Mouse (Mus musculus): ENCODE data around the gene Kdm7a. TPM values are rescaled to one million over a fixed set of nuclear protein-coding genes. Genes with fewer than 3 reads are reported as not detected.

Kdm7a gene
- polyA plus RNA-seq, 1 experiment from 2014 or later: 19.7 TPM

DNA sequence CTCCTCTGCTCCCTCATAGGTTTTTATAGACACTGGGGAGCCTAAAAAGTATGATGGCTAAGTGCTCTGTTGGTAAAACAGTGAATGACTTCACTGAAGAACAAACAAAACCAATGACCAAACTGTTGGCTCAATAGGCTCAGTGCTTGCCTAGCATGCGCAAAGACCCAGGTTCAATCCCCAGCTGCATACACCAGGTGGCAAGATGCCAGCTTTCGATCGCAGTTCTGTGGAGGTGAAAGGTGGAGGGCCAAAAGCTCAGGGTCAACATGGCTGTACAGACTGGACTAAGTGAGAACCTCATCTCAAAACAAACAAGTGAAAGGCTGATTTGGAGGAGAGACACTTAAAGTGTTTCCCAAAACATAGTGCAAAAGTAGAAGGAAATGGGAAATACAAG lies 10.5 kb upstream of the Kdm7a start:
- Histone ChIP-seq H3K9ac (ENCODE audit: low read length) (no peak overlapping the region), H3K27ac (ENCODE audit: low read depth, low read length) (no peak overlapping the region), H3K4me3 (ENCODE audit: low read depth, low read length) (no peak overlapping the region), H3K9me3 (ENCODE audit: control insufficient read depth, low read length) (no peaks in the 10 kb centered on the region), H3K27me3 (ENCODE audit: control insufficient read depth, insufficient read depth, low read length) (no peaks in the 10 kb centered on the region), H3K4me1 (ENCODE audit: control insufficient read depth, insufficient read depth, low read length) (no peaks in the 10 kb centered on the region), H3K36me3 (ENCODE audit: control insufficient read depth, insufficient read depth, low read length) (no peaks in the 10 kb centered on the region), H3K4me2 (ENCODE audit: low read depth) (no peak overlapping the region)
- ATAC-seq (ENCODE audit: insufficient read depth, low FRiP score, low TSS enrichment) (no peak), DNase-seq (ENCODE audit: low spot score) (no peak)
- WGBS: 99% methylated on average over 3 of the region's 3 CpGs

DNA sequence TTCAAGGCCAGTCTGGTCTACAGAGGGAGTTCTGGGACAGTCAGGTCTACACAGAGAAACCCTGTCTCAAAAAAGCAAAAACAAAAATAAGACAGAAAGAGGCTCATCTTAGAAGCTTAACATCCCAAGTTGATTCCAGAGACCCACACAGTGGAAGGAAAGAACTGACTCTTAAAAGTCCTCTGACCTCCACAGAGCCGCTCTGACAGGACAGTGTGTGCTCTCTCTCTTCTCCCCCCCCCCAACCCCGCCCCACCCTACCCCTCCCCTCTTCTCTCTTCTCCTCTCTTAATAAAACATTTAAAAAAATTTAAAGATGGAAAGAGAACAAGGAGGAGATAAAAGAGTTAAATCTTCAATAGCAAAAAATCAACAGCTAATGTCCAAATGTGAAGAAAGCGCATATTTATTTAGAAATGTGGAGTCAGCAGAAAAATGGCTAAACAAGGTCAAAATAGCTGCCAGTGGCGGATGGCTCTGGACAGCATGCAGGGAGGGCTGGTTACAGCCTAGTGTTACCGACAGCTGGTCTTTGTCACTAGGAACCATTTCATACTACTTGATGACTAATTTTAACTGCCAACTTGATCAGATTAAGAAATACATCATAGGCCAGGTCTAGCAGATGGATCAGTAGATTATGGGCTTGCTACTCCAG lies 8.5 kb upstream of the Kdm7a start:
- ATAC-seq (ENCODE audit: insufficient read depth, low FRiP score, low TSS enrichment): no peak
- no peak overlapping the region for H3K9ac ChIP-seq (ENCODE audit: low read length)
- no peaks in the 10 kb centered on the region for H3K9me3 ChIP-seq (ENCODE audit: control insufficient read depth, low read length)
- no peak overlapping the region for H3K4me3 ChIP-seq (ENCODE audit: low read depth, low read length)
- no peak for DNase-seq (ENCODE audit: low spot score)
- 73% methylated on average over 5 of the region's 5 CpGs for WGBS
- H3K36me3 ChIP-seq (ENCODE audit: control insufficient read depth, insufficient read depth, low read length): no peaks in the 10 kb centered on the region
- no peaks in the 10 kb centered on the region for H3K4me1 ChIP-seq (ENCODE audit: control insufficient read depth, insufficient read depth, low read length)
- H3K4me2 ChIP-seq (ENCODE audit: low read depth): no peak overlapping the region
- H3K27me3 ChIP-seq (ENCODE audit: control insufficient read depth, insufficient read depth, low read length): no peaks in the 10 kb centered on the region
- no peak overlapping the region for H3K27ac ChIP-seq (ENCODE audit: low read depth, low read length)

DNA sequence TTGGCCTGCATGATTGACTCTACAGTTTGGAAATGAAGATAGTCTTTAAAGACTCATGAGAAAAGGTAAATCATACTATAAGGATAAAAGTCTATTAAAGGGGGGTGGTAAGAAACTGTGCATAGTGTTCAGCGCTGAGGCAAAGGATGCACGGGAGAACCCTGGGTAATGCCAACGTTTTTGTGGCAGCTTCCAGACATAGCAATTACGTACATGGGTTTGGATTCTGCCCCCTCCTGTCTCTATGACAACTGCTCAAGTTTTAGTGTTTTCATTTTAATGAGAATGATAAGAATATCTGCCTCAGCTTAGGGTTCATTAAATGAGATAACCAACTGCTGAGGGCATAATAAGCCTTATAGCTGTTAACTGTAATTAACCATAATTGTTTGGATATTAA lies 3.1 kb upstream of the Kdm7a start:
- Histone ChIP-seq H3K27ac (ENCODE audit: low read depth, low read length) (no peak overlapping the region), H3K4me1 (ENCODE audit: control insufficient read depth, insufficient read depth, low read length) (no peaks in the 10 kb centered on the region), H3K27me3 (ENCODE audit: control insufficient read depth, insufficient read depth, low read length) (no peaks in the 10 kb centered on the region), H3K4me3 (ENCODE audit: low read depth, low read length) (no peak overlapping the region), H3K9ac (ENCODE audit: low read length) (no peak overlapping the region), H3K36me3 (ENCODE audit: control insufficient read depth, insufficient read depth, low read length) (no peaks in the 10 kb centered on the region), H3K9me3 (ENCODE audit: control insufficient read depth, low read length) (no peaks in the 10 kb centered on the region), H3K4me2 (ENCODE audit: low read depth) (no peak overlapping the region)
- WGBS: 86% methylated on average over 4 of the region's 4 CpGs
- no peak for ATAC-seq (ENCODE audit: insufficient read depth, low FRiP score, low TSS enrichment)
- DNase-seq (ENCODE audit: low spot score): no peak

DNA sequence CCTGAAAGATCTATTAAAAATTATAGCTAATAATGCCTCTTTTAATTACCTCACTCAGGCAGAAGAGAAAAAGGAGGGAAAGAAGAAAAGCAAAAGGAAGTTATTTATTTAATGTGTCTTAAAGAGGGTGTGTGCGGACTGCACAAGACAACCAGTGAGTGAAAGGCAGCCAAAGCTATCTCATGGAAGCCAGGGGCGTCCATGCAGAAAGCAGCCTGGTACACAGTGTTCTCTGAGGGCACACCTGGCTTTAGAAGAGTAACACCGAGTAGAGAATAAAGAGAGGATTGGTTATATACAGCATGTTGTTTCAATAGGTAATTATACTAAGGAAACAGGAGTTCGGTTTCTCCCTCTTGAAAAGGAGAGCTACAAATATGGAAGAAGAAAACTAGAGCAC lies 1.6 kb upstream of the Kdm7a start:
- no peaks in the 10 kb centered on the region for H3K9me3 ChIP-seq (ENCODE audit: control insufficient read depth, low read length)
- H3K4me1 ChIP-seq (ENCODE audit: control insufficient read depth, insufficient read depth, low read length): peaks cover 4% of the 10 kb centered on the region; the same call in 1 of the 2 replicates
- WGBS: 73% methylated on average over 4 of the region's 4 CpGs
- ATAC-seq (ENCODE audit: insufficient read depth, low FRiP score, low TSS enrichment) (no peak), DNase-seq (ENCODE audit: low spot score) (no peak)
- no peak overlapping the region for H3K4me2 ChIP-seq (ENCODE audit: low read depth)
- no peaks in the 10 kb centered on the region for H3K27me3 ChIP-seq (ENCODE audit: control insufficient read depth, insufficient read depth, low read length)
- no peaks in the 10 kb centered on the region for H3K36me3 ChIP-seq (ENCODE audit: control insufficient read depth, insufficient read depth, low read length)
- H3K4me3 ChIP-seq (ENCODE audit: low read depth, low read length): no peak overlapping the region
- H3K27ac ChIP-seq (ENCODE audit: low read depth, low read length): no peak overlapping the region
- no peak overlapping the region for H3K9ac ChIP-seq (ENCODE audit: low read length)

DNA sequence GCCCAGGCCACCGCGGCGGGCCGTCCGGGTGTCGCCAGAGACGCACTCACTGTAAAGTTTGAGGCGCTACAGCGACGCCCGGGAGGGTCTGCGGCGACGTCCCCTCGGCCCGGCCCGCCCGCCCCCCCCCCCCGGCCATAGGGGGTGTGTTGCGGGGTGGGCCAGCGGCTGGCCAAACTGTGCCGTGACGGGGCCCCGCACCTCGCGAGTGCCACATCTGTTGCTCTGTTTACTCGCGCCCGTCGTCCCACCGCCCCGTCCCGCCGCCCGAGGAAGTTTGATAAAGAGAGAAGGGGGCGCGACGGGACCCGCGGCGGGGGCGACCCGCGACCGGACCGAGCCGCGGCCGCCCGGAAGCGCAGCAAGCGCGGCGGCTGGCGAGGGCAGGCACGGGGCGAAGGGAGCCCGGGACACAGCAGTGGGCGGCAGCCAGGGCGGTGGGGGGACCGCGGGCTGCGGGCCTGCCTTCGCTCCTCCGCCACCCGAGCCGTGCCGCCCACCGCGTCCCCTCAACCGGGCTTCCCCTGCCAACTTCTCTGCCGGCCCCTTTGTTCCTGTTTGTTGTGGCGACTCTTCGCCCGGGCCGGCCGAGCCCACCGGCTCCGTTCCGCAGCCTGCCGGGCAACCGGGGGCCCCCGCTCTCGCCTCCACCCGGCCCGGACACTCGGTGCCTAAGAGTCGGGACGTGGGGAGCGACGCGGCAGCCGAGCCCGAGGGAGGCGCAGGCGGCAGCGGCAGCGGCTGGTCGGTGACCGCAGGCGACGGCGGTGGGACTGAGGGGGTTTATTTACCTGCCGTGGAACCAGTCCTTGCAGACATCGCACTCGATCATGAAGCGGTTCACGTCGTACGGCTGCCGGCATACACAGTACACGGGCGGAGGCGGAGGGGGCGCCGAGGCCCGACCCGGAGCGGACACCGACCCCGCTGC lies 674 bp downstream of the Kdm7a start:
- Histone ChIP-seq H3K9me3 (ENCODE audit: control insufficient read depth, low read length) (no peaks in the 10 kb centered on the region), H3K9ac (ENCODE audit: low read length) (peak overlapping the region; percentile 98), H3K4me2 (ENCODE audit: low read depth) (peak overlapping the region; percentile 74), H3K4me3 (ENCODE audit: low read depth, low read length) (peak overlapping the region; percentile 99), H3K4me1 (ENCODE audit: control insufficient read depth, insufficient read depth, low read length) (peaks cover 4% of the 10 kb centered on the region; the same call in 1 of the 2 replicates), H3K36me3 (ENCODE audit: control insufficient read depth, insufficient read depth, low read length) (no peaks in the 10 kb centered on the region), H3K27me3 (ENCODE audit: control insufficient read depth, insufficient read depth, low read length) (no peaks in the 10 kb centered on the region), H3K27ac (ENCODE audit: low read depth, low read length) (peak overlapping the region; percentile 99)
- under 1% methylated on average over 85 of the region's 121 CpGs for WGBS
- DNase-seq (ENCODE audit: low spot score): peak; percentile 50
- peak; percentile 68 for ATAC-seq (ENCODE audit: insufficient read depth, low FRiP score, low TSS enrichment)

DNA sequence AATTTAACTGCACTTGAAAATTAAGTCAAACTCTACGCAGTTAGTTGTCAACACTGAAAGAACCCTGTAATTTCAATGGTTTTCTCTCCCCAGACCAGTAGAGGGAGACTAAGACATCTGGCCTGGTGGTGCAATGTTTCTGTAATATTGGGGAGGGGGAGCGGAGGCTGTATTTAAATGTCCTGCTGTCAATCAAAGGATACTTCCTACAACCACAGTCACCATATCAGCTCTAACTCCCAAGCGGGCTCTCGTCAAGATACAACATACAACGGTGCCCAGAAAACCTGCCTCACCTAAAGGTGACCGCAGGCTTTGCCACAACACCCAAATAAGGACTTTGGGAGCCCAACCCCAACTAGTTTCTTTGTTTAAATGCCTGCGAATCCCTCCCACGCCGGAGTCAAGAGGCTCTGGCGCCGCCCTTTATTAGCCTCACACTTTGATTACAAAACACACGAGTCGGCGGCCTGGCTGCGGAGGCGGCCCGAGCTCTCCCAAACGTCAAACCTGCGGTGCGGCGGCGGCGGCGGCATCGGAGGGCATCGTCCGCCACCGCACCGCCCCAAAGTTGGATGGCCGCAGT lies 1.4 kb downstream of the Kdm7a start:
- Histone ChIP-seq H3K4me3 (ENCODE audit: low read depth, low read length) (peak overlapping the region; percentile 99), H3K27me3 (ENCODE audit: control insufficient read depth, insufficient read depth, low read length) (no peaks in the 10 kb centered on the region), H3K27ac (ENCODE audit: low read depth, low read length) (peak overlapping the region; percentile 99), H3K9me3 (ENCODE audit: control insufficient read depth, low read length) (no peaks in the 10 kb centered on the region), H3K4me2 (ENCODE audit: low read depth) (peak overlapping the region; percentile 74), H3K36me3 (ENCODE audit: control insufficient read depth, insufficient read depth, low read length) (no peaks in the 10 kb centered on the region), H3K9ac (ENCODE audit: low read length) (peak overlapping the region; percentile 98), H3K4me1 (ENCODE audit: control insufficient read depth, insufficient read depth, low read length) (peaks cover 4% of the 10 kb centered on the region; the same call in 1 of the 2 replicates)
- ATAC-seq (ENCODE audit: insufficient read depth, low FRiP score, low TSS enrichment) (peak; percentile 33), DNase-seq (ENCODE audit: low spot score) (peak; percentile 79)
- WGBS: under 1% methylated on average over 30 of the region's 30 CpGs

DNA sequence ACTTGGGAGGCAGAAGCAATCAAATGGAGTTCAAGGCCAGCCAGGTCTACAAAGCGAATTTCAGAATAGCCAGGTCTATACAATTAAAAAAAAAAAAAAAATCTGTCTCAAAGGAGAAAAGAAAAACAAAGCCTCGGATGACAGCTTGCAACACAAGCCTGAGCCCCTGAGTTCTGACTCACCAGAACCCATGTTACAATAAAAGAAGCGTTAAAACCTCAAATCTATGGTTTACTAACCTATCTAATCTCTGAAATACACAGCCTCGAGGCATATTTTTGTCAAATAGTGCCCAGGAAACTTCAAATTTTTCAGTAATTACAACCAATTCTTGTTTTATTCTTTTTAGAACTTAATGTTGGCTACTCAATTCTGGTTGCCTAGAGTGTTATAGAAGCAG lies 2.1 kb downstream of the Kdm7a start:
- no peak overlapping the region for H3K9ac ChIP-seq (ENCODE audit: low read length)
- H3K4me1 ChIP-seq (ENCODE audit: control insufficient read depth, insufficient read depth, low read length): peaks cover 4% of the 10 kb centered on the region; the same call in 1 of the 2 replicates
- 68% methylated on average over 4 of the region's 4 CpGs for WGBS
- DNase-seq (ENCODE audit: low spot score) (no peak), ATAC-seq (ENCODE audit: insufficient read depth, low FRiP score, low TSS enrichment) (no peak)
- H3K4me2 ChIP-seq (ENCODE audit: low read depth): peak overlapping the region; percentile 74
- H3K4me3 ChIP-seq (ENCODE audit: low read depth, low read length): no peak overlapping the region
- H3K9me3 ChIP-seq (ENCODE audit: control insufficient read depth, low read length): no peaks in the 10 kb centered on the region
- no peak overlapping the region for H3K27ac ChIP-seq (ENCODE audit: low read depth, low read length)
- H3K27me3 ChIP-seq (ENCODE audit: control insufficient read depth, insufficient read depth, low read length): no peaks in the 10 kb centered on the region
- H3K36me3 ChIP-seq (ENCODE audit: control insufficient read depth, insufficient read depth, low read length): no peaks in the 10 kb centered on the region

DNA sequence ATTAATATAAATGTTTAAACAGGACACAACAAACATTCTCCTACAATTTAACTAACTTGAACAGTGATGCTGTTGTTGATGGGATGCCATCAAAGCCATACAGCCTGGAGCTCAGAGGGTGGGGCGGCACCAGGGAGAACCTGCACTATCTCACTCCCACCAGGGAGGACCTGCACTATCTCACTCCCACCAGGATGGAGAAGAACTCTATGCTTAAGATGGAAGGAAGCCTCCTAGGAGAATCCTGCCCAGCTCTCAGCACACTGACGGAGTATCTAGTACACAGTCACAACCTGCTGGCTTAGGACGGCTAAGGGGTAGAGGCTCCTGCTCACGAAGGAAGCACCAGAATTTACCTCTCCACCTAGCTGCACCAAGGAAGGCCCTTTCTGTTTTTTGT lies 3.4 kb downstream of the Kdm7a start:
- H3K4me1 ChIP-seq (ENCODE audit: control insufficient read depth, insufficient read depth, low read length): peaks cover 4% of the 10 kb centered on the region; the same call in 1 of the 2 replicates
- no peak overlapping the region for H3K4me2 ChIP-seq (ENCODE audit: low read depth)
- 87% methylated on average over 4 of the region's 4 CpGs for WGBS
- no peaks in the 10 kb centered on the region for H3K9me3 ChIP-seq (ENCODE audit: control insufficient read depth, low read length)
- H3K27me3 ChIP-seq (ENCODE audit: control insufficient read depth, insufficient read depth, low read length): no peaks in the 10 kb centered on the region
- no peaks in the 10 kb centered on the region for H3K36me3 ChIP-seq (ENCODE audit: control insufficient read depth, insufficient read depth, low read length)
- ATAC-seq (ENCODE audit: insufficient read depth, low FRiP score, low TSS enrichment) (no peak), DNase-seq (ENCODE audit: low spot score) (no peak)
- no peak overlapping the region for H3K4me3 ChIP-seq (ENCODE audit: low read depth, low read length)
- H3K27ac ChIP-seq (ENCODE audit: low read depth, low read length): no peak overlapping the region
- H3K9ac ChIP-seq (ENCODE audit: low read length): no peak overlapping the region
